Mouse (Mus musculus) liver, adult 2 months (tissue): ENCODE results near the gene Atxn7l3. TPM values are rescaled to one million over a fixed set of nuclear protein-coding genes. Genes with fewer than 3 reads are reported as not detected.

ENCODE experiments used
- DNase-seq: peaks from one replicate; pipeline ENCODE4 v3.0.0-alpha.2; 2011; ENCODE audit warnings: low read depth, low spot score; ENCODE audit errors: extremely low read depth
- H3K27ac ChIP-seq: fragments of 200-500 bp; replicated peaks from 2 replicates; pipeline ENCODE4 v1.5.1; 2012; ENCODE audit warnings: low read depth, mild to moderate bottlenecking, control low read depth, inconsistent platforms, low read length; ENCODE audit not compliant: insufficient read depth
- H3K27me3 ChIP-seq: fragments of 200-500 bp; 2 replicates; pipeline ENCODE4 v1.6.1; 2012; ENCODE audit warnings: mild to moderate bottlenecking, moderate library complexity, low read length, inconsistent platforms; ENCODE audit not compliant: control insufficient read depth, insufficient read depth
- H3K36me3 ChIP-seq: fragments of 200-500 bp; 2 replicates; pipeline ENCODE4 v1.6.1; 2012; ENCODE audit warnings: low read length, inconsistent platforms; ENCODE audit not compliant: control insufficient read depth, insufficient read depth
- H3K4me1 ChIP-seq: fragments of 200-500 bp; 2 replicates; pipeline ENCODE4 v1.6.1; 2011; ENCODE audit warnings: low read length; ENCODE audit not compliant: control insufficient read depth, insufficient read depth
- H3K4me3 ChIP-seq: fragments of 200-500 bp; 2 replicates; pipeline ENCODE4 v1.5.1; 2011; ENCODE audit warnings: low read depth, mild to moderate bottlenecking, control low read depth, low read length, moderate library complexity; ENCODE audit not compliant: insufficient read depth
- H3K79me2 ChIP-seq: fragments of 200-500 bp; 2 replicates; pipeline ENCODE4 v1.6.1; 2012; ENCODE audit warnings: inconsistent platforms, mild to moderate bottlenecking, low read length, moderate library complexity; ENCODE audit not compliant: control insufficient read depth, insufficient read depth
- H3K9ac ChIP-seq: fragments of 200-500 bp; 2 replicates; pipeline ENCODE4 v1.6.1; 2012; ENCODE audit warnings: low read depth, mild to moderate bottlenecking, control low read depth, inconsistent platforms, low read length
- CTCF ChIP-seq: fragments of 200-500 bp; IDR thresholded peaks from 2 replicates; pipeline ENCODE4 v1.5.1; 2011; ENCODE audit warnings: low read depth, low read length, control low read depth
- POLR2A ChIP-seq: fragments of 200-500 bp; IDR thresholded peaks from 2 replicates; pipeline ENCODE4 v1.6.1; 2011; ENCODE audit warnings: low read length, control low read depth; ENCODE audit not compliant: insufficient read depth; ENCODE audit errors: extremely low read depth
- WGBS: fragments of 180-500 bp; shearing (Covaris S2); methylation state at CpG from one replicate; pipeline ENCODE4 v1.1.7; 2018; 5-methylcytosine and 5-hydroxymethylcytosine counted together
- polyA plus RNA-seq: library from polyadenylated mRNA; depleted of rRNA; stranded (reverse); fragments of >200 nt; gene quantifications from 2 replicates; pipeline ENCODE4 v1.2.3, GENCODE M21; 2012
- total RNA-seq: library from RNA; depleted of rRNA; stranded (reverse); fragments of >200 nt; gene quantifications from 2 replicates; pipeline ENCODE4 v1.2.3, GENCODE M21; 2014

Gene Atxn7l3
- total and polyA plus RNA-seq, 2 experiments: 7.1 to 20.6 TPM

- 94% methylated on average over 4 of the region's 4 CpGs for WGBS
- Histone ChIP-seq H3K4me3 (no peak overlapping the region), H3K9ac (no peak overlapping the region), H3K27ac (no peak overlapping the region), H3K36me3 (no peaks in the 10 kb centered on the region), H3K27me3 (no peaks in the 10 kb centered on the region), H3K79me2 (no peaks in the 10 kb centered on the region), H3K4me1 (0 out of 2 replicates have a peak, but pooled peaks cover 2% of the 10 kb centered on the region)
- TF ChIP-seq POLR2A (no peak), CTCF (peak; percentile 15; the same call in 1 of the 2 replicates)
- DNase-seq: no peak
Measured at GRCm38 (mm10) chr11:102246871-102247270, 49.6 kb downstream of the Atxn7l3 start.

- no peak overlapping the region for H3K4me3 ChIP-seq
- no peak for TF ChIP-seq POLR2A
- TF ChIP-seq CTCF: no peak
- H3K79me2 ChIP-seq: no peaks in the 10 kb centered on the region
- WGBS: 85% methylated on average over 6 of the region's 6 CpGs
- no peak overlapping the region for H3K27ac ChIP-seq
- no peaks in the 10 kb centered on the region for H3K27me3 ChIP-seq
- DNase-seq: no peak
- 0 out of 2 replicates have a peak, but pooled peaks cover 2% of the 10 kb centered on the region for H3K4me1 ChIP-seq
- H3K9ac ChIP-seq: no peak overlapping the region
- H3K36me3 ChIP-seq: no peaks in the 10 kb centered on the region
Measured at GRCm38 (mm10) chr11:102246273-102246635, 50.2 kb downstream of the Atxn7l3 start.

GRCm38 (mm10) chr11:102245581-102246272 is 50.7 kb downstream of the Atxn7l3 start:
- H3K36me3 ChIP-seq: no peaks in the 10 kb centered on the region
- H3K4me1 ChIP-seq: 0 out of 2 replicates have a peak, but pooled peaks cover 2% of the 10 kb centered on the region
- H3K27me3 ChIP-seq: no peaks in the 10 kb centered on the region
- no peak overlapping the region for H3K4me3 ChIP-seq
- H3K9ac ChIP-seq: no peak overlapping the region
- DNase-seq: no peak
- no peak for TF ChIP-seq CTCF
- TF ChIP-seq POLR2A: no peak
- no peak overlapping the region for H3K27ac ChIP-seq
- 80% methylated on average over 14 of the region's 14 CpGs for WGBS
- no peaks in the 10 kb centered on the region for H3K79me2 ChIP-seq

GRCm38 (mm10) chr11:102244926-102245449 is 51.4 kb downstream of the Atxn7l3 start:
- 0 out of 2 replicates have a peak, but pooled peaks cover 6% of the 10 kb centered on the region for H3K4me1 ChIP-seq
- WGBS: 28% methylated on average over 32 of the region's 32 CpGs
- H3K79me2 ChIP-seq: no peaks in the 10 kb centered on the region
- H3K27ac ChIP-seq: no peak overlapping the region
- H3K36me3 ChIP-seq: no peaks in the 10 kb centered on the region
- H3K9ac ChIP-seq: peak overlapping the region; percentile 11; the same call in 1 of the 2 replicates
- DNase-seq: no peak
- no peaks in the 10 kb centered on the region for H3K27me3 ChIP-seq
- H3K4me3 ChIP-seq: no peak overlapping the region
- TF ChIP-seq POLR2A: no peak
- TF ChIP-seq CTCF: no peak

GRCm38 (mm10) chr11:102241874-102242273 is 54.6 kb downstream of the Atxn7l3 start:
- DNase-seq: peak; percentile 31
- 0 out of 2 replicates have a peak, but pooled peaks cover 4% of the 10 kb centered on the region for H3K4me1 ChIP-seq
- TF ChIP-seq POLR2A (no peak), CTCF (no peak)
- no peaks in the 10 kb centered on the region for H3K27me3 ChIP-seq
- H3K9ac ChIP-seq: no peak overlapping the region
- 0 out of 2 replicates have a peak overlapping the region, but pooled peaks have one; percentile 43 for H3K27ac ChIP-seq
- H3K36me3 ChIP-seq: no peaks in the 10 kb centered on the region
- H3K4me3 ChIP-seq: no peak overlapping the region
- no peaks in the 10 kb centered on the region for H3K79me2 ChIP-seq
- 64% methylated on average over 5 of the region's 5 CpGs for WGBS

- no peaks in the 10 kb centered on the region for H3K79me2 ChIP-seq
- H3K27ac ChIP-seq: peak overlapping the region; percentile 43
- no peak overlapping the region for H3K4me3 ChIP-seq
- peak; percentile 100 for DNase-seq
- no peaks in the 10 kb centered on the region for H3K27me3 ChIP-seq
- 0 out of 2 replicates have a peak, but pooled peaks cover 4% of the 10 kb centered on the region for H3K4me1 ChIP-seq
- no peaks in the 10 kb centered on the region for H3K36me3 ChIP-seq
- TF ChIP-seq CTCF: peak; percentile 74
- TF ChIP-seq POLR2A: no peak
- 25% methylated on average over 5 of the region's 5 CpGs for WGBS
- H3K9ac ChIP-seq: no peak overlapping the region
Measured at GRCm38 (mm10) chr11:102241246-102241645, 55.2 kb downstream of the Atxn7l3 start.
